Mouse (Mus musculus) G1E (cell line): ENCODE measurements around the gene Optc. TPM values are rescaled to one million over a fixed set of nuclear protein-coding genes. Genes with fewer than 3 reads are reported as not detected.

Experiments used
- ATAC-seq: 2 replicates; pipeline ENCODE4 v1.8.0; 2016; ENCODE audit warnings: mild to moderate bottlenecking; ENCODE audit not compliant: insufficient number of reproducible peaks, poor library complexity, low FRiP score, severe bottlenecking; ENCODE audit errors: extremely low read depth
- DNase-seq: peaks from one replicate; pipeline ENCODE4 v3.0.0; 2012; ENCODE audit warnings: low spot score
- H3K27me3 ChIP-seq: 2 replicates; pipeline ENCODE4 v1.6.1; 2012; ENCODE audit warnings: mild to moderate bottlenecking, low read length, inconsistent platforms; ENCODE audit not compliant: insufficient read depth
- H3K36me3 ChIP-seq: replicated peaks from 2 replicates; pipeline ENCODE3; 2012; ENCODE audit warnings: mild to moderate bottlenecking, inconsistent platforms
- H3K4me1 ChIP-seq: 2 replicates; pipeline ENCODE4 v1.6.1; 2012; ENCODE audit warnings: low read depth, low read length, inconsistent platforms, mixed read lengths; ENCODE audit not compliant: insufficient read depth
- H3K4me3 ChIP-seq: 2 replicates; pipeline ENCODE4 v1.5.1; 2012; ENCODE audit warnings: low read depth, mild to moderate bottlenecking, inconsistent platforms, low read length, moderate library complexity, mixed read lengths
- H3K9me3 ChIP-seq: replicated peaks from 2 replicates; pipeline ENCODE4 v1.6.1; 2012; ENCODE audit warnings: inconsistent platforms
- CTCF ChIP-seq: IDR thresholded peaks from 2 replicates; pipeline ENCODE4 v1.5.1; 2012; ENCODE audit warnings: low read depth, low read length, inconsistent platforms, mixed read lengths
- GATA1 ChIP-seq: IDR thresholded peaks from 2 replicates; pipeline ENCODE4 v1.6.1; 2012; ENCODE audit warnings: borderline replicate concordance, low read length, inconsistent platforms, mixed read lengths
- GATA2 ChIP-seq: IDR thresholded peaks from 2 replicates; pipeline ENCODE4 v1.6.1; 2012; ENCODE audit warnings: low read depth, low read length, inconsistent platforms, borderline replicate concordance
- POLR2AphosphoS5 ChIP-seq: IDR thresholded peaks from 2 replicates; pipeline ENCODE4 v1.6.1; 2012; ENCODE audit warnings: low read depth, low read length, inconsistent platforms; ENCODE audit not compliant: insufficient replicate concordance
- TAL1 ChIP-seq: conservative IDR thresholded peaks from 2 replicates; pipeline ENCODE4 v1.6.1; 2012; ENCODE audit warnings: low read depth, low read length, inconsistent platforms, mixed read lengths
- polyA plus RNA-seq: library from polyadenylated mRNA; stranded (reverse); fragments of >175 nt; gene quantifications from 2 replicates; pipeline ENCODE4 v1.2.3, GENCODE M21; 2012
- total RNA-seq, 2 experiments: library from RNA; stranded (forward) in 1 of 2; stranded (reverse) in 1 of 2; fragments of 200-1000 nt in 1 of 2; fragments of >200 nt in 1 of 2; fragmentation: Nextera tagmentation in 1 of 2; gene quantifications; 2 replicates each; pipeline ENCODE4 v1.2.3; 2014 to 2017

Gene Optc
- total and polyA plus RNA-seq, 3 experiments, result not detected

DNA sequence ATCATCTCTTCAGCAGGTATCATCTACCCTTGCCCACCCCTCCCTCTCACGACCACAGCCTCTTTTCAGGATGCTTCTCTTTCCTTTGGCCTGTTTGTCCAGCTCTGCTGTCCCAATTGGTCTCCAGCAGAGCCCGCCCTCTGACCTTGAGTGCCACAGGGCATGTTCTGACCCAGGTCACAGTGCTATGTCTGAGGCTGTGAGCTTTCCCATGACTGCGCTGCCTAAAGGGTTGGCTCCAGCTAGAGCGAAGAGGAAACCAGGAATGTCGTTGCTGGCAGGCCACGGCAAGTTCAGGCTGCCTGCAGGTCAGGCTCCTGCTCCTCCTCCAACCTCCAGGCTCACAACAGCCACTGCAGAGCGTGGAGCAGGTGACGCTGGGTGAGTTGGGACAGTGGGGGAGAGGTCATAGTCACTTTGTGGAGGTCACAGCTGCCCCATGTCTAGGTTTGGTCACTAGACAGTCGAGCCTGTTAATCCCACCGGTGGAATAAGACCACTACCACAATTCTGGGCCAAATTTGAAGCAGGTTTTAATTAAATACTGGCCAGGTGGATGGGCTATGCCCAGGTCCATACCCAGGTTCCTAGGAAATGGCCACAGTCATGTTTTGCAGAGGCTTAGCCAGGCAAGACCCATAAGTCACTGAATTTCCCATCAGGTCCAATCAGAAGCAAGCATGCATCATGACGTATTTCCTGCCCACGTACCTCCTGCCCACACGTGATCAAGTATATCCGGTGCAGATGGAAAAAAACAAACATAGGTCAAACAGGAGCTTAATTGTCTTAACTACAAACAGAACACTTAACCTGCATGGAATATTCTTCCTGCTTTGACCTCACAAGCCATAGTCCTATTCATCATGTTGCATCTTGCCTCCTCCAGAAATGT, 25.7 kb upstream of the Optc start:
- TF ChIP-seq CTCF (no peak), POLR2AphosphoS5 (no peak; the same call in 1 of the 2 replicates), GATA2 (no peak), GATA1 (no peak), TAL1 (no peak)
- Histone ChIP-seq H3K36me3 (no peaks in the 10 kb centered on the region), H3K27me3 (peaks cover 48% of the 10 kb centered on the region), H3K4me1 (peaks cover 22% of the 10 kb centered on the region), H3K9me3 (peaks cover 6% of the 10 kb centered on the region), H3K4me3 (no peak overlapping the region)
- DNase-seq (no peak), ATAC-seq (no peak)

DNA sequence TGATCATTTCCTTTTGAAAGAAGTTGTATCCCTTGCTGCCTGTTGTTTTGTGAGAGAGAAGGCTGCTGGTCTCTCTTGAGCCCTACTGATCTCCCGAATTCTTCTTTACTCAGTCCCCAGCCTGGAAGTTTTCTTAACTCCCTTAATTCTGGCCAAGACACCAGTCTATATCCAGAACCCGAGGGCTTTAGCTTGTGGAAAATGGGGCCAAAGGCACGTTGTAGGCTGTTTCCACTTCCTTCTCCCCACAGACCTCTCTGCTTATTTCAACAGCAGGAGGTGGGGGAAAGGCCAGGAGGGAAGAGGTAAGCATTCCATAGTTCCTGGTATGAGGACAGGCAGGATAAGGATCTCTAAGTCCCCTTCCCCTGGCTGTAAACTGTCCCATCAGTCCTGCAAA, 22.2 kb upstream of the Optc start:
- ATAC-seq (no peak), DNase-seq (no peak)
- H3K4me3 ChIP-seq, result no peak overlapping the region
- TF ChIP-seq GATA2, result no peak
- no peak for TF ChIP-seq TAL1
- no peak for TF ChIP-seq GATA1
- TF ChIP-seq POLR2AphosphoS5, result no peak
- TF ChIP-seq CTCF, result no peak
- no peaks in the 10 kb centered on the region for H3K36me3 ChIP-seq
- peaks cover 12% of the 10 kb centered on the region for H3K4me1 ChIP-seq
- H3K9me3 ChIP-seq, result peaks cover 9% of the 10 kb centered on the region
- H3K27me3 ChIP-seq, result peaks cover 42% of the 10 kb centered on the region

DNA sequence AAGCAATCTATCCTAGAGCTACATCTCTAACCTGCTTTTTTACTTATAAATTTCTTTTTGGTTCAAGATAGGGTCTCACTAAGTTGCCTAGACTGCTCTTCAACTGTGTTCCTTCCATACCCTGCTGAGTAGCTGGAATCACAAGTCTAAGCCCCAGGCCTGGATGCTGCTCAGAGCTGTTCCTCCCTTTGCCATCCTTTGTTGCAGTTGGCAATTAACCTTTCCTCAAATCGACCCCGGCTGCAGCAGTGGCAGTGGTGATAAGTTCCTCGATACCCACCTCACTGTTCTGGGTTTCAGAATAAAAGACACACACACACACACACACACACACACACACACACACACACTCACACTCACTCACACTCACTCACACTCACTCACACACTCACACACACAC, 17.4 kb upstream of the Optc start:
- ATAC-seq, result no peak

DNA sequence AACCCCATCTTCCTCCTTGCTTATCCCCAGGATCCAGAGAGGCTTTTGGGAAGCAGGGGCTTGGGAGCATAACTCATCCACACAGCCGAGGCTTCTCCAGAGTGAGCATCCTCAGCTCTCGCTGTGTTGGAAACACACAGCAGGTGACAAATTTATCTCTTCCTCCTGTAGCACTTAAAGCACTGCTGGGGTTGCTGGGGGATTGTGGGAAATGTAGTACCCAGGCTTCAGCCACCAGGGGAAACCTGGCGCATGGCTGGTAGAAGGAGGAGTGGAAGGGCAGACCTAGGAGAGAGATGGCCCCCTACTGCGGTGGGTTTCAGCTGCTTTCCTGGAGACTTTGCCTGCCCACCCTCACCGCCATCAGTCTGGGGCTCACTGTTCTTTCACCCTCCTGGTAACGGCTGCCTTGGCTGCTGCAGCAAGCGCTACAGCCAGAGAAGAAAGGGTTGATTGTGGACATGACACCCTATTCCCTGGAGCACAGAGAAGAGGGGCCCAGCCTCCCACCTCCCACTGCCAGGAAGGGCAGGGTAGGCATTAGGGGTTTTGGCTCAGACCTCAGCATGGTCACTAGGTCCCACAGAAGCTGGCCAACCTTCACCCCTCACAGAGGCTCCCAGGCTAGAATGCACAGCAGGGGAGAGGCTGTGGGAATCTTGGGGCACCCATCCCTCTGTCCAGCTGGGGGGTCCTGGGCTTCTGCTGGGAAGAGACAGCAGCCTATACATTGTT, 16.5 kb upstream of the Optc start:
- no peak for TF ChIP-seq CTCF
- TF ChIP-seq POLR2AphosphoS5, result no peak
- no peak for TF ChIP-seq TAL1
- no peak for TF ChIP-seq GATA1
- no peak for TF ChIP-seq GATA2
- ATAC-seq (no peak), DNase-seq (no peak)
- Histone ChIP-seq H3K27me3 (peaks cover 38% of the 10 kb centered on the region), H3K36me3 (no peaks in the 10 kb centered on the region), H3K4me1 (peaks cover 32% of the 10 kb centered on the region), H3K9me3 (peaks cover 9% of the 10 kb centered on the region), H3K4me3 (no peak overlapping the region)

More for the DNA sequence above, 17.4 kb upstream of the Optc start:
- Histone ChIP-seq H3K36me3 (no peaks in the 10 kb centered on the region), H3K4me1 (peaks cover 28% of the 10 kb centered on the region), H3K27me3 (peaks cover 40% of the 10 kb centered on the region), H3K9me3 (peaks cover 9% of the 10 kb centered on the region), H3K4me3 (no peak overlapping the region)
- no peak for DNase-seq
- TF ChIP-seq GATA1, result no peak
- no peak for TF ChIP-seq GATA2

DNA sequence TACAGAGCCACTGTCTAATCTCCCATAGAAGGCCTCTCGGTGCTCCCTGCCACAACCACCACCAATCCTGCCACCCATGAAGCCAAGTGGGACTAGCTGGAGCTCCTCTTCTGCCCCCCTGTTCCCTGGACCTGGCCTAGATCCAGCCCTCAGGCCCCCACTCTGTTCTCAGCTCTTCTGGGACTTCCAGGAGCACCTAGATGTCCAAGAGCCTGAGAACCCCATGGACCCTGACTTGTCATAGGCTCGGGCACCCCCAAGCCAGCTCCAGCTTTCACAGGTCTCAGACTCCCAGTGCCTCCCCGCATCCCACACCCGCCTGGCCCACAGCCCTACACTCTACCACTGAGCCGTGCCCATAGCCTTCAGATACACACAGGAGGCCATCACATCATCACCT, 15.3 kb upstream of the Optc start:
- DNase-seq (no peak), ATAC-seq (no peak)
- peaks cover 9% of the 10 kb centered on the region for H3K9me3 ChIP-seq
- no peaks in the 10 kb centered on the region for H3K36me3 ChIP-seq
- H3K4me1 ChIP-seq, result peaks cover 32% of the 10 kb centered on the region
- TF ChIP-seq POLR2AphosphoS5, result no peak
- no peak overlapping the region for H3K4me3 ChIP-seq
- H3K27me3 ChIP-seq, result peaks cover 45% of the 10 kb centered on the region

DNA sequence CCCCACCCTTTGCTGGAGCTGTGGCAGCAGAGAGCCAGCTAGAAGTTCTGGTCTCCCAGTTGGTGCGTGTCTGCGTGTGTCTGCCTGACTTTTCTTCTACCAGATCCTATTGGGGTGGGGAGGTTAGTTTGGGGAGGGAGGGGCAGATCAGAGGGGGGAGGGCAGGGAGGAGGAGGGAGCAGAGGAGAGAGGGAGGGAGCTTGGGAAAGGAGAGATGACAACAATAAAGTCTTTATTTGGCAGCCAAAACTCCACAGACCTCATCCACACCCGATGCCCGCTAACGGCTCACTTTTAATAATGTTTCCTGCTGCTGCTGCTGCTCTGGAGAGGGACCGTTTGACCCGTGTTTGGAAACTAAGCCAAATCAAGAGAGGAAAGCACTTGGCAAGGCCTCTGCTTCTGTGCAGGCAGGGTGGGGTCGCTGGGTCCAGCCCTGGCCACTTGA, 13.5 kb upstream of the Optc start, which contains the start of gene Prelp:
Gene Prelp (minus strand): TSS at position 111 of the 448 bp plus-strand sequence.
- peaks cover 54% of the 10 kb centered on the region for H3K27me3 ChIP-seq
- H3K4me3 ChIP-seq, result no peak within 1 kb of the TSS
- ATAC-seq, result no peak
- no peak for TF ChIP-seq GATA2
- TF ChIP-seq POLR2AphosphoS5, result no peak
- no peak for TF ChIP-seq GATA1
- no peak for TF ChIP-seq CTCF
- TF ChIP-seq TAL1, result no peak
- peaks cover 44% of the 10 kb centered on the region for H3K4me1 ChIP-seq
- DNase-seq, result no peak
- H3K36me3 ChIP-seq, result no peaks in the 10 kb centered on the region
- peaks cover 9% of the 10 kb centered on the region for H3K9me3 ChIP-seq
